Mouse (Mus musculus): ENCODE data around the gene Gas2.

Gene Gas2

DNA sequence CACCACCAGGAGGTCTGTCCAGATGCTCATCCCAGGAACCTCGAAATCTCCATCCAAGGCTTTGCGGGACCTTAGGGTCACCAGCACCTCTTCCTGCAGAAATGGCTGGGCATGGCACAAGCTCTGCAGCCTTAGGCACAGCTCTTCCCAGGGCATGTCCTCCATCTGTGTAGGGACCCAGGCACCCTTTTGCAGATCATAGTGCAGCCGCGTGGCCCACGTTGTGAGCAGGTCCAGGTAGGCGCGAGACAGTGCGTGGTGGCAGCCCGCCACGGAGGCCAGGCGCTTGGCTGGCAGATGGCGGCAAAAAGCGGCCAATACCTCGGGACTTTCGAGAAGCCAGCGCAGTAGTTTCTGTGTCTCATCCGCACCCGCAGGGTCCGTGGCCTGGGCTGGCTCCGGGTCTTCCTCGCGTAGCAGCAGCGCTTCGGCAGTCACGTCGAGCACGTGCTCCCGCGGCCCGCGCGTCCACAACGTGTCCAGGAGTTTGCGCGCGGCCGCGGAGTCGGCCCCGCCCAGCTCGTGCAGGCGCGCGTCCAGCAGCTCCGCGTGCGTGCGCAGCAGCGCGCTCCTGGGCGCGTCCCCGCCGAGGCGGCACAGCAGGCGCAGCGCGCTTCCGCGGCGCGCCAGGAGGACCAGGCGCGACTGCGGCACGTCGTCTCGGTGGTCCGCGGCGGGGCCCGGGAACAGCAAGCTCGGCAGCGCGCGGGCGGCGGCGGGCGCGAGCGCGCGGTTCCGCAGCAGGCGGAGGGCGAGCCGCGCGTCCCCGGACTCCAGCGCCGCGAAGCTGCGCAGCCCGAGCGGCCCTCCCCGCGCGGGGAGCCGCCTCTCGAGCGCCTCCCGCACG is at the start of gene Gas2:
TSS of gene Gas2 (plus strand) at position 766 of the 847 bp plus-strand sequence.
- DNase-seq, result peak; percentile 87 to 94

DNA sequence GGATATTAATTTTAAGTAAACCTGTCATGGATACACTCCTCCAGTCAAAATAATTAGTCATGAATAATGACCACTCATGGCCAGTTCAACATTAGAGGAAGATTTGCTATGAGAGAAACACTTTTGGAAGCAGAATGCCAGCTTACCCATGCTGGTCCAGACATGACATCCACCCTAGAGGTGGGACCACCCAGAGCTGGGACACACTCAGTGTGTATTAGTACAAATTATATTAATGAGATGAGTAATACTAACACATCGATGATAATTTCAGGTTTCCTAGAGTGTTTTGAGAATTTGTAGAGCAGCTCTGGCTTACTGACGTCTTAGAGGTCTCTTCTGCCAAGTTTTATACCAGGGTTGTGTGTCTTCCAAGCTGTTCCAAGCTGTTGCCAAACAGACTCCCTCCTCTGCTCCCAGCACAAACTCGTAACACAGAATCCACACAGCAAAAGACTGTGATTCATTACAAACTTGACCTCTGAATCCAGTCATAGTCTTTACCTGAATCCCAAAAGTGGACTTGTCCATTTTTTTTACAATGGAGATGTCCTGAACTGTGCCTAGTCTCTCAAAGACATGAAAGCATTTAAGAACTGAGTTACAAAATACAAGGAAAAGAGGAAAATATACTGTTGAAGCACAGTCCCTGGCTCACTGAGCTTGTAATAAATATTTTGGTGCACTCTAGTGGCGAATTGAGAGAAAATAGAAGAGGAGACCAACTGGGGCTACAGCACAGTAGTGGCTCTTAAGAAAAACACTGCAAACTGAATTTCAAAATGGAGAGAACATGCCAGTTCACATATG is 46.1 kb upstream of the Gas2 start:
- DNase-seq, result no peak

DNA sequence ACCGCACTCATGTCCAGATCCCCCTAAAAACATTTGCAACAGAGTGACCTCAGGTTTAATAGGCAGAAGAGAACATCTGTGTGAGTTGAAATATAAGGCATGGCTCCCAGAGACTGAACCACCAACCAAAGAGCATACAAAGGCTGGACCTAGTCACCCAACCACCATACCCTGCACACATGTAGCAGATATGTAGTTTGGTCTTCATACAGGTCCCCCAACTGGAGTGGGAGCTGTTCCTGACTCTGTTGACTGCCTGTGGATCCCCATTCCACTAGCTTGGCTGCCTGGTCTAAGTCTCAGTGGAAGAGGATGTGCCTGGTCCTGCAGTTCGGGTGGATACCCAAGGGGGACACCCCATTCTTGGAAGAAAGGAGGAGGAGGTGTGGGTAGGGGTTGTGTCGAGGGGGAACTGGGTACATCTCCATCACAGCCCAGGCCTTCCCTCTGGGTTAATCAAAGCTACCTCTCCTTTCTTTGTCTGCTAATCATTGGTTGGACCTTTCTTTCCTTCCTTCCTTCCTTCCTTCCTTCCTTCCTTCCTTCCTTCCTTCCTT is 45.5 kb upstream of the Gas2 start:
- no peak for DNase-seq

DNA sequence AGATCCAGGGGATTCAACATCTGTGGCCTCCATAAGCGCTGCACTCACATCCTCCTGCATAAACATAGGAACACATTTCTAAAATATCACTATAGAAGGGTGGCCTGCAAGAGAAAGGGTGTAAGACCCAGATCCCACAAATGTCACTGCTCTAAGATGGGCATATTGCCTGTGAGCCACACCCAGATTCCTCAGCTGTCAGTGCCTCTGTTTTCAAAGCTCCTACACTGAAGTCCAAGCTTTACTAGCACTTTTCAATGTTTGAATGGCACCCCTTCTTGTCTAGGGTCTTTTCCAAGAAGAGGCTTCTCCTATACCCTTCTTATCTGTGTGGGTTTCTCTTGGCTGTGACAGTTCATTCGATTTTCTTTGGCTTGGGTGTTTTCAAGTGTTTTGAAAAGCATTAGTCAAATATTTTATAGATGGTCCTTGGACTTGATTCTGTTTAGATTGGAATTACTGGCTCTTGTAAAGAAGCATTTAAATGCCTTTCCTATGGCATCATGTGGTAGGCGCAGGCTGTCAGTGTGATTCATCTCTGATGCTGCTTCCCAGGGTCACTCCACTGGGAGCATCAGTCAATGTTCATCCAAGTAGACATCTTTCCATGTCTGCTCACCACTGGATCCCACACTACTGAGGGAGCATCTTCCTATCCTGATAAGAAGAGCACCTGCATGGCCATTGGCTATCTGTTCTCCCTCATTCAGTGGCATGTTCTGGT is 43.4 kb upstream of the Gas2 start:
- no peak for DNase-seq

DNA sequence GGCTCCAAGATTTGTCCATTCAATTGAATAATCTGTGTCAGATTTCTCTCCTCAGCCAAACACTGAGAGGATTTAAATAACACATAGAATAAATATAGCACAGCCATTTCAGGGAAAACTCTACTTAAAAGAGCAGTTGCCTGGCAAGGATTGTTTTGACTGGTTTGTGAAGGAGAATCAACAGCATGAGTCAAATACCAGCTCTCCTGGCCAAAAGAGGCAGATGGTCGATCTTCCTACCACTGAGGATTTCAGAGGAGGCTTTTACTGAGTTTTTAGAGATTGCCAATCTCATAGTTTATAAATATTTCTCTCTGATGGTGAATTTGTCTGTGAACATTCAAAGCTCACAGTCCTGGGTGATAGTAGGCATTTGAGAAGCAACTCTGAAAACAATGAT is 41.9 kb upstream of the Gas2 start:
- DNase-seq, result no peak

DNA sequence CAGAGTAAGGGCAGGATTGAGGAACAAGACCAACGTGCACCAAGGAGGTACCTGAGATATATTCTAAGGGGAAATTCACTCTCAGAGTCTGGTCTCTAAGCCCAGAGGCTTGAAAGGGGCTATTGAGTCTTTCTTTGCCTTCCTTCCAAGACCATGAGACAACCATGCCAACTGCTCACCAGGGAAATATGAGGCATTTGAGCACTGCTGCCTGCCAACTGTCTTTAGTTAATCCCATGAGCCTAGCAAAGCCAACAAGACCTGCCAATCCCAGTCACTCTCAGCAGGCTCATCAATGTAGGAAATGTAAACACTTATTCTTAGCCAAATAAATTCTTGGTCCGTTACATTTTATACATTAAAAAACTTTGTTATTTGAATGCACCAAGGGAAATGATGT is 40.3 kb upstream of the Gas2 start:
- no peak for DNase-seq

DNA sequence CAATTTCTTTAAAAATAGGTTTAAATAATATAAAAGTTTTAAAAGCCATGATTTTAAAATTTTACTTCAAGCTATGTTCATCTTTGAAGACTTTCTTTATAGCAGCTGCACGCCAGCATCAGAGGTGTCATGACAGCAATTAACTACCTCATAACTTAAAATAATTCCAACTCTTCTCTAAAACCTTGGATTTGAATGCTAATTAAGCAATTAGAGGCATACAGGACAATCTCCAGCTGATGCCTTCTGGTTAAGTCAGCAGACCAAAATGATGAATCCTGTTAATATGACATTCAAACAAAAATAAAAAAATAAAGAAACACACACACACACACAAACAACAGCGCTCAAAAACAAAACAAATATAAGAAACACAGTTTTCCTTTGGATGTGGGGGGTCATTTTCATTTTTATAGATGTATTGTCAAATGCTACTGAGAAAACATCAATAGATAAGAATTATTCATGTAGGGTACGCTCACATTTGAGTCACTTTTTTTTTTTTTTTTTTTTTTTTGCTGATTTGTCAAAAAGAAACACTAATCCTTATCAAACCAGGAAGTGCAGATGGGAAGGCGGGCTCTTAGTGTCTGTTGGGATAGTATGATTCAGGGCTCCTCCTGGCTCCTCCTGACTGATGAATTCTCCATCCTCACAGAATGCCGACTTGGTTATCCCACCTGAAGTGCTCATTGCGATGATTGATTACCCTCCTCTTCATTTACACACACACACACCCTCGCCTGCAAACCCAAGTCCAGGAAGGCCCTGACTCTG is 38.1 kb upstream of the Gas2 start:
- DNase-seq, result no peak

DNA sequence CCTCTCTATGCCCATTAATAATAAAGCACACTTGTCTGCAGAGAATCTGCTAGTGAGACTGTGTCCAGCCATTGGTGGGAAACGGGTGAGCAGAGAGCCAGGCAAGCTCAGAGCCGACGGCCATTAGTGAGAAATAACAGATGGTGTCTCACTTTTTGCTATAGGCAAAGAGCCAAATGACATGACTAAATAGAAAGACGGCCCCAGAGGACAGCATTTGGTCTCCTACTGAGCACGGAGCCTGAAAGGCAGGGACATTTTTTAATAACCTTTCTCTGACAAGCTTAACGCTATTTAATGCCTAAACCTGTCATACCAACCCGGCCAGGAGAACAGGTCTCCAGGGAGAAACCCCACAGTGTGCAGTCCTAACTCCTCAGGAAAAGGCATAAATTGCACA is 29.9 kb upstream of the Gas2 start:
- DNase-seq, result no peak

DNA sequence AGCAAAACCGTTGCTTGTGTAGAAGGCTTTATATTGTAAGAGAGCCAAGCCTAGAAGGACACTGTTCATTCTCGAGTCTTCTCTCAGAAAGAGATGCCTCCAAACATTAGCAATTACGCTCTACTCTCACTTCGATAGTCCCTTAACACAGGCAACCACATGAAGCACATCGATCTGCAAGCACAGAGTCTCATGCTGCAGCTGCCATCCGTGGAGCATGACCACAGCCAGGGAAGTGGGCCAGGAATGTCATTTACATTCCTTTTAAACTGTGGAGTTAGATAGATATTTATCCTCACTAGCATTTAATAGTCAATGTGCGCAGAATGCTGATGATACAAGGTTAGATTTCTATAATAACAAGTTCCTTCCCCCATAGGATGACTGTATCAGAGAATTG is 21.3 kb upstream of the Gas2 start:
- no peak for DNase-seq

DNA sequence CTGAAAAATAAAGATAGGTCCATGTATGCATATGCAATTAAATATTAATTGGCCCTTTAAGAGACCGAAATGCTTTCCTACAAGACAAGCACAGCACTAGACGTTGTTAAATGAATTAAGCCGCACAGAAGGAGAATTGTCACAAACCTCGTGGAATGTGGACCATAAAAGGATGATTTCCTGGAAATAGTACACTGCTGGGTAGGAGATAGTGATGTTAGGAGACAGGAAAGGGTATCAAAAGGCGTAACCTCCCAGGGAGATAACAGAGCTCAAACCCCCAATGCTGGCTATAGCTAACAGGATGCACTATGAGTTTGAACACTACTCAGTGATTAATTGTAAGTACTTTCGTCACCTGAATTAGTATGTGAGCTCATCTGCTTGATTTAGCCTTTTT is 10.9 kb upstream of the Gas2 start:
- no peak for DNase-seq

DNA sequence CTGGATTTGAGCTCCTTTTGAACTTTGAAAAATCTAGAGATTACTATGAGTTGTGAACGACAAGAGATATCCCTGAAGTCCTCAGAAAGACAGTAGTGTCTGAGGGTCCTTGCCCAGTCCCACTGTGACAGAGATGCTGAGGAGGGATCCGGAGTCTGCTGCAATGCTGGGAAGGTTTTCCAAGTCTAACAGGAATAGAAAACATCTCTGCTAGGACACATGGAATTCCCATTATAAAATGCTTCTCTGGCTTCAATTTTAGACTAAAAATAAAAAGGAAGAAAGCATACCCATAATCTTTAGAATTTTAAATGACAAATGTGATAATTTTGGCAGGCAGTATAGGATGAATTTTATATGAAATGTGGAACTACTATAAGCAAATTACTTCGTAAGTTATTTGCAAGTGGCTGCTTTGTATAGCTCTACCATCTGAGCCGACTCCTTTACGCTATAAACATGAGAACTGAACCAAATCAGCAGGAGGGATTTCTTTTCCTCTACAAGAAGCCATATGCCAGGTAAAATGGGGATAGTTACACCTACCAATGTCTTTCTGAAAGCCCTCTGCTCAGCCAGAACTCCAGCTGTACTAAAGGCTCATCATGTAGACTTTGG is 9.8 kb upstream of the Gas2 start:
- no peak for DNase-seq

DNA sequence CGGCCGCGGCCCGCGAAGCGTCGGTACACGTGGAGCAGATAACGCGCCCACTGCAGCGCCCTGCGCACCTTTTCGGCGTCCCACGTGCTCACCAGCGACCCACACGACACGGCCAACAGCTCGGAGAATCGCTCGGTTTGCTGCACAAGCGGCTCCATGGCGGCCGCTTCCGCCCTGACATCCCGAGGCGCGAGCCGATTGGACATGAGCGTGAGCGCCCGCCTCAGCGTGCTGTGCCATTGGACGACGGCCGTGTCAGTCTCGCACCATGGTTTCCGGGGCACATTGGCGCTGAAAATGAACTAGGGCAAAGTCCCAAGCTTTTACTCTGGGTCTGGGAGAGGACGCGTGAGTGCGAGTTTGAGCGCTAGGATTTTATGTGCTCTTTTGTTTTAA is 280 bp downstream of the Gas2 start, which contains the start of gene Fancf:
TSS of gene Fancf (minus strand) at position 171 of the 396 bp plus-strand sequence.
- DNase-seq, result peak; percentile 99

DNA sequence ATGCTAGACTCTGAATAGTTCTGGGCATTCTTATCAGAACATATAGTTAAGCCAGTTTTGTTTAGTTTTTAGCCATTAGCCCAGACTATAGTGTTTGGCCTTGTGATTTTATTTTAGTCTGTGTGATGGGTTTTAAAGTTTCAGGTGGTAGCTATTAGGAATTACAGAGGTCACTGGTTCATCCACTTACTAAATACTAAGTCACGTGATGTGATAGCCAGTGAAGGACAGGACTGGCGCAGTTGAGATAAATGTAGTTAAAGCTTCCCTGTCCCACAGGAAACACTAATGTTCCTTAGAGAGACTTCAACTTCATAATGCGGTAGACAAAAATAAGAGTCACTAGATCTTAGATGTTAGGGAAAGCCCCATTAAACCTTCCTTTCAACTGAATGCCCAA is 1.0 kb downstream of the Gas2 start:
- DNase-seq, result no peak

DNA sequence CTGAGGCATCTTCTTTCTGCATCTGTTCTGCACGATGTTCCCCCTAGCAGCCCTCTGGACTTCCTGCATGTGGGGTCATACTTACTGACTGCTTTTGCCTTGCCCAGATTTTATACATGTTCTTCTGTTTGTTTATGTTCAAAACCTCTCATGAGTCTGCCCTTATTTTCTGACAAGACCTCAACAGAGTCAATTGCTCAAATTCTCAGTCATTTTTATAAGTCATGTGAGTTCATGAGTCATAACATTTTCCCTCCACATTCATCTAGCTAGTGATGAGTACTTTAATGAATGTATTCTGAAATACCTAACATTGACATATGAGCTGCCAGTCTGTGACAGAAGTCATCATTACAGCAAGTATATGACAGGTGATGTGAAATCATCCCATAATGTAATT is 3.5 kb downstream of the Gas2 start:
- DNase-seq, result no peak

DNA sequence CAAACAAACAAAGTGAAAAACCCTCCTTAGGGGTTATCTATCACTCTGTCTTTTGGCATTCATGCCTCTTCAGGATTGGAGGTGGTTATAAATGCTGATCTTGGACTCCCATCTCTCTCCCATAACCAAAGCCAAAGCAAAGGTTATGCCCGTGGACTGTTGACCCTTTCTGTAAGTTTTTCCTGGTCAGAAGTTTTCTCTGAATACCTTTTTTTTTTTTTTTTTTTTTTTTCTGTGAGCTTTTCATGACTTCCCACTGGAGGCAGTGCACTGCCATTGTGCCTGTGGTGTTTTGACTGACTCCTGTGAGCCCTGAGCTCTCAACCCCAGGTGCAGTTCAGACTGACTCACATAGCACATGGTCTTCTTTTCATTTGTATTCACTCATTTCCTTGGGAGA is 6.2 kb downstream of the Gas2 start:
- peak; percentile 10 to 48 for DNase-seq

DNA sequence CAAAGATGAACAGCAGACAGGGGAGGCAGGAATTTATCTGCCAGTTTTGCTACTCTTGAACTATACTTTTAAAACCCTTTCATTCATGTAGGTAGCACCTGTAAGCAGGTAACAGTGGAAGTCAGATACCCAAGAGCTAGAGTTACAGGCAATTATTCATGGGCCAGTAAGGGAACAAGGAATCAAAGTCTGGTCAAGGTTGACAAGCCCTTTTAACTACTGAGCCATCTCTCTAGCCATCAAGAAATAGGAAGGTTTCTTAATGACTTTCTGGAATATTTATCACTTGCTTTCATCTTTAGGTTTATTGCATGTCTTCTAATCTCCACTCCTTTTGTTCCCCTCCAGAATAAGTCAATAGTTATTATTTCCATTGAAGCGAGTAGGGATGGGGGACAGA is 10.2 kb downstream of the Gas2 start:
- DNase-seq, result no peak

DNA sequence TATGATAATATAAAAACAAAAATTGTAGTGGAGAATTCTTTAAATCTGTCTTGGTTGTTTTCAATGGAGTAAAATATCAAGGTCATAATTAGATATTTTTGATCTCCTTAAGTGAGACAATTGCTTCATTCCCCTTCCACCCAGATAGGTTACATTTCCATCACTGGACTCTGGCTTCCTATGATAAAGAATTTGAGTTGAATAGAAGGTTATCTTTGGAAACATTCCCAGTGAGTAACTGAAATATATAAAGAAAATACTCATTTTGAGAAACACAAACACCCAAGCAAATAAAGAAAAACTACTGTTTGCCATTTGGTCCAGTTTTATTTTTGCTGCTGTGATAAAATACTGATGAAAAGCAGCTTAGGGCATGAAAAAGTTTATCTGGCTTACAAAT is 10.8 kb downstream of the Gas2 start:
- no peak for DNase-seq

DNA sequence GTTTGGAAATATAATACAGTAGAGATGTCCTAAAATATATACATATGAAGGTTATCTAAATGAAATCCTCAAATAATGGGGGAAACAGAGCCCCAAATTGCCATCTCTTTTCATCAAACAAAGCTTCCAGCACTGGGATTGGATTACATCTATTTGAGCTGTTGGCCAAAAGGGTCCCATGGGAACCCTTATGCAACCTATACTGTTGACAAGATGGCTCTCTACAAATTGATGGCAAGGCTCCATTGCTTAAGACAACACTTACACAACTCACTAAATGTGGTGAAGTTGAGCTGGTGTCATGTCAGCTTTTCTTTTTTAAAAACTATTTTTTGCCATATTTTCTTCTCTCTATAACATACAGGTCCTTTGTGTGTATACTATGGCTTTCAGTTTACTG is 14.5 kb downstream of the Gas2 start:
- DNase-seq, result no peak

DNA sequence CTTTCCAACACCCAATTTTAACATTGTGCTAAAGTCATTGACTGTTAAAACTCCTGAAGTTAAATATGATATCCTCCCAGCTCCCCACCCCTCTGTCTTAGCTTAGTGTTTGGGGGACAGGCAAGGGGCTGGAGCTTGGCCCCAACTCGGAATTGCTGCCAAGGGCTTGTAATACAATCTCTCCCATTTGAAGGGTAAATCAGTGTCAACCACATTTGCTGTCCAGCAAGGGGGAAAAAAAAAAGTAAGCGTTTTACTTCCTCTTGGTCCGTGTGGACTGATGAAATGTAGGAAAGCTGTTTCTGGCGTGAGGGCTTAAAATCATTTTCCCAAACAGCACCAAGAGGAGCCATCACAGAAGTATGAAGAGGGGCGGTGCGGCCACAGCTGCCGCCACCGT is 16.9 kb downstream of the Gas2 start:
- no peak for DNase-seq

DNA sequence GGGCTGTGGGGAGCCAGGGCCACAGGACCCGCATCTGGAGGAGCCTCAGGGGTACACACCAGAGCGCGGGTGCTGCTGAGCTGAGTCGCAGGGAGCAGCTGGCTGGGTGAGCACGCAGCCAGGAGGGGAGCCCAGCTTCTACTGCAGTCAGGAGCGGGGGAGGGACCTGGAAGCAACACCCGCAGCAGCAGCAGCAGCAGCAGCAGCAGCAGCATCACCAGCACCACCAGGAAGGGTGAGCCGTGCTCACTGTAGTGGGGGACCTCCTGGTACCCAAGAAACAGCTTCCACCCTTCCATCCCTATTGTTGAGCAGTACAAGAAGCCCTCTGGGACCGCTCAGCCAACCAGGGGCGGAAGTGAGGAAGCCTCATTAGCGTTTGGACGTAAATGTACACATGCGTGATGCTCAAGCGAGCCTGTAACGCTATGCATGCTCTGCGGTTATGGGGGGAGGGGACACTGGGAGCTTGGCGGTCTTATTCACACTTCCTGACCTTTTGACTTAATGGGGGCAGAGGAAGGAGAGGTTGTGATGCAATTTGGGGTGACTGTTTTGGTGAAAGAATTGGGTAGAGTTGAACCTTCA is 17.4 kb downstream of the Gas2 start:
- DNase-seq, result peak; percentile 21 to 41

DNA sequence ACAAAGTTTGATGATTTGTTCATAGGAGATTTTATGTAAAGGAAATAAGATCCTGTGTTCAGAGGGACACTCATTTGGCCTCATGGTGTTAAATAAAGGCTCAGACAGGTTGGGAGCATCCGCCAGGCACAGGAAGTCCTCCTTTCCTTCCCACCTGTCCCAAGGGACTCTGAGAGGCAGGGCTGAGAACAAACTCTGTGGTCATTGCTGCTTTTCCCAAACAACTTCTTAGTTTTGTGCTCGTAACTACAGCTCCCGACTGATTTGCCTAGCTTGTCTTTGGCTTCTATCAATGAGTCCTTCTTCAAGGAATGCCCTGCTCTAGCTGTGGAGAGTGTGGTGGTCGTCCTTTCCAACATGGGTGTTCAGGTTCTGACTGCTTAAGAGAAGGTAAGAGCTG is 18.3 kb downstream of the Gas2 start:
- no peak for DNase-seq
